Mouse (Mus musculus) olfactory bulb, adult 2 months (tissue): ENCODE measurements around the gene Fam189a1.

ENCODE experiments used
- CTCF ChIP-seq: fragments of 200-500 bp; IDR thresholded peaks from 2 replicates; pipeline ENCODE4 v1.5.1; 2012; ENCODE audit warnings: low read depth, mild to moderate bottlenecking, low read length, moderate library complexity; ENCODE audit not compliant: insufficient read depth
- POLR2A ChIP-seq: fragments of 200-500 bp; IDR thresholded peaks from 2 replicates; pipeline ENCODE4 v1.6.1; 2012; ENCODE audit warnings: mild to moderate bottlenecking, low read depth, low read length, moderate library complexity; ENCODE audit not compliant: insufficient read depth

- TF ChIP-seq CTCF (no peak), POLR2A (no peak)
These were observed 281.4 kb downstream of the Fam189a1 start for GRCm38 (mm10) chr7:64874941-64875340.
